Mouse (Mus musculus) kidney, adult 2 months (tissue): ENCODE measurements at regions not wholly inside any gene's neighbourhood (a gene's known extent, or its start where the extent isn't known, plus 50 kb on each side); places are given as distances from the start of the nearest gene placed in this dataset.

ENCODE experiments used
- DNase-seq: peaks from one replicate; pipeline ENCODE4 v3.0.0; 2021
- H3K27ac ChIP-seq: fragments of 200-500 bp; 2 replicates; pipeline ENCODE4 v1.5.1; 2012; ENCODE audit warnings: low read depth, low read length, control low read depth, inconsistent platforms; ENCODE audit not compliant: insufficient read depth
- H3K27me3 ChIP-seq: fragments of 200-500 bp; replicated peaks from 2 replicates; pipeline ENCODE4 v1.6.1; 2012; ENCODE audit warnings: mild to moderate bottlenecking, moderate library complexity, low read length, inconsistent platforms; ENCODE audit not compliant: control insufficient read depth, insufficient read depth
- H3K36me3 ChIP-seq: fragments of 200-500 bp; 2 replicates; pipeline ENCODE4 v1.6.1; 2012; ENCODE audit warnings: mild to moderate bottlenecking, moderate library complexity, low read length, inconsistent platforms; ENCODE audit not compliant: control insufficient read depth, insufficient read depth
- H3K4me1 ChIP-seq: fragments of 200-500 bp; 2 replicates; pipeline ENCODE4 v1.6.1; 2011; ENCODE audit warnings: low read length; ENCODE audit not compliant: control insufficient read depth, insufficient read depth
- H3K4me3 ChIP-seq: fragments of 200-500 bp; 2 replicates; pipeline ENCODE4 v1.5.1; 2011; ENCODE audit warnings: mild to moderate bottlenecking, low read depth, low read length, control low read depth; ENCODE audit not compliant: insufficient read depth
- CTCF ChIP-seq: fragments of 200-500 bp; conservative IDR thresholded peaks from 2 replicates; pipeline ENCODE4 v1.5.1; 2011; ENCODE audit warnings: low read depth, mild to moderate bottlenecking, control low read depth, low read length, moderate library complexity, mixed read lengths; ENCODE audit not compliant: insufficient read depth, insufficient read length
- POLR2A ChIP-seq: fragments of 200-500 bp; IDR thresholded peaks from one replicate; pipeline ENCODE4 v1.6.1; 2011; ENCODE audit warnings: low read depth, low read length, control low read depth
- WGBS: fragments of 180-500 bp; shearing (Covaris S2); methylation state at CpG from one replicate; pipeline ENCODE4 v1.1.7; 2018; 5-methylcytosine and 5-hydroxymethylcytosine counted together

DNA sequence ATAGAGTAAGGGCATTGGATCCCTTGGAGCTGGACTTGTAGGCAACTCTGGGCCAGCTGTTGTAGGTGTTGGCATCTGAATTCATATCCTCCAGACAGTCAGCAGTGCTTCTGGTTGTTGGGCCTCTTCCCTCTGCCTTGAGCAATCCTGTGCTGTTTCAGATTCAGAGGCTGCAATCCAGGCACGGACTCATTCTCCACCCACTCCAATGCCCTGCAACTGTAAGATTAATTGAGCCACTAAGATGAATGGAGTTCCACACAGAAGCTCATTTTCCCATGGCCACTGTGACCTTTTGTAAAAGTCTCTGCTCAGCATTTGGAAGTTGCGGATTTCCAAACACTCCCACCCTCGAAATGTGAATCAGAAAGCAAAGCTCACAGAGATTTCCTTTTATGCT lies 65.7 kb upstream of the Wdr11 start:
- Histone ChIP-seq H3K4me1 (no peaks in the 10 kb centered on the region), H3K36me3 (no peaks in the 10 kb centered on the region), H3K27me3 (no peaks in the 10 kb centered on the region), H3K27ac (no peak overlapping the region), H3K4me3 (no peak overlapping the region)
- peak; percentile 17 for DNase-seq
- WGBS, result 43% methylated on average over 3 of the region's 3 CpGs
- TF ChIP-seq POLR2A (no peak), CTCF (no peak)

DNA sequence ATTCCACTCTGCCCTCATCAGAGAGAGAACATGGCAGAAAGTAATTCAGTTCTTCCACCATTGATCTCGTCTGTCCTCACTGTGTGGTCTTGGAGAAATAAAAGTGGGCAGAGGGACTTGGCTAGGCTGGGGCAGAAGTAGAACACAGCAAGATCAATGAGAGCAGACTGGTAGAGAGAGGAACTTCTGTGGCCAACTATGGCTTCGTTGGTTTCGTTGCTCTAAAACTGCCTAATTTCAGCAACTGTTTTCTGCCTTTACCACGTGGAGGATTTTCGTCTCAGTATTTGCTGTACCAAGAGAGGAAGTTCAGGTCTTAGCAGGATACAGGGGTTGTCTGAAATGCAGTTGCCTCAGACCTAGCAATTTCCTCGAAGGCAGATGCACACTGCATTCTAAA lies 63.4 kb upstream of the Wdr11 start:
- Histone ChIP-seq H3K4me1 (no peaks in the 10 kb centered on the region), H3K36me3 (no peaks in the 10 kb centered on the region), H3K27ac (no peak overlapping the region), H3K27me3 (no peaks in the 10 kb centered on the region), H3K4me3 (no peak overlapping the region)
- DNase-seq, result no peak
- WGBS, result 61% methylated on average over 6 of the region's 6 CpGs
- TF ChIP-seq POLR2A, result no peak
- no peak for TF ChIP-seq CTCF

DNA sequence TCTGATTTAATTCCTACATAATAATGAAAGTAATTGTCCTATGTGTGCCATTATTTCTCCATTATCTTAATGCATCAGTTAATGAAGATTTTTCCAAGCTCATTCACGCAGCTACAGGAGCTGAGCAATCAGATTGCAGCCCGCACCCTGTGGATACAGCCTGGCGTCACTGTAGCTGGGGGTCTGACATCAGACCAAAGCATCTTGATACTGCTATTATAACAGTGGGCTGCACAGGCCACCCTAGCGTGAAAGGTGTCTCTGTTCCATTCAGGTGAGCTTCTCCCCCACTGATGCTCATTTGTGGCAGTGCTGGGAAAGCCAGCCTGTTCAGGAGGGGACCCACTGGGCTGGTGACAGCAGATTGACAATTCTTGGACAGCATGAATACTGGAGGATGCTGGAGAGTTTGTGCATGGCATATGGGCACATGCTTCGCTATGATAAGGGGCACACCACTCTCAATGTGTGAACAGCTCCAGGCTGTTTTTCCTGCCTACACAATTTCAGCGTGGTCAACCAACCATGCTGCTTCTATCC lies 58.2 kb upstream of the Wdr11 start:
- TF ChIP-seq POLR2A (no peak), CTCF (no peak)
- Histone ChIP-seq H3K36me3 (no peaks in the 10 kb centered on the region), H3K4me3 (no peak overlapping the region), H3K27me3 (no peaks in the 10 kb centered on the region), H3K4me1 (peaks cover 4% of the 10 kb centered on the region; the same call in 1 of the 2 replicates), H3K27ac (no peak overlapping the region)
- DNase-seq, result no peak
- 79% methylated on average over 6 of the region's 6 CpGs for WGBS
